Mouse (Mus musculus) heart, postnatal 10 days (tissue): Measurements from ENCODE around the gene Tmod1. TPM values are rescaled to one million over a fixed set of nuclear protein-coding genes. Genes with fewer than 3 reads are reported as not detected.

Experiments used
- DNase-seq, 2 experiments: peaks; one replicate each; pipeline ENCODE4 v3.0.0; 2021
- intact Hi-C: fragments of 180-260 bp; cut with DNase I; formaldehyde crosslinking; loops from one replicate; pipeline ENCODE4 v1.15.1; 2025
- total RNA-seq, 2 experiments: library from RNA; stranded (reverse); gene quantifications; 2 replicates each; pipeline ENCODE4 v1.2.3; 2021

Gene Tmod1
- total RNA-seq, 2 experiments from 2014 or later, result 263 to 279 TPM

DNA sequence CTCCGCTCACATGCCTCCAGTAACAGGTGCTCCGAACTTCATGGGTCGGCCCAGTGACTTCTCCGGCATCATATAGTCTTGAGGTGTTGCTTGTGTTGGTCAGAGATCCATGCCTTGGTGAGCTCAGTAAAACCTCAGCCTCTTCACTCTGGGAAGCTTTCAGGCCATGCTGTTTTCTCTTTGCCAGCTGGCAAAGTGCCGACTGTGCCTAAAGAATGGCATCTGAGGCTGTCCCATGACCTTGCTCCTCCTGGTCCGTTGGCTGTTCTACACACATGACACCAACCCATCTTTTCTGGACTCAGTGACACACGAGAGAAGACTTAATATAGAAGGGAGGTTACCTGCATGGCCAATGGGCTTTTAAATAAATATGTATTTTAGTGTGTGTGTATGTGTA is 9.7 kb downstream of the Tmod1 start:
- intact Hi-C loops, result no loop called here

GRCm38 (mm10) chr4:46053323-46054107 is 14.8 kb downstream of the Tmod1 start:
- intact Hi-C loops, result no loop called here
- DNase-seq, result no peak

More for the DNA sequence above, 9.7 kb downstream of the Tmod1 start:
- no peak for DNase-seq

DNA sequence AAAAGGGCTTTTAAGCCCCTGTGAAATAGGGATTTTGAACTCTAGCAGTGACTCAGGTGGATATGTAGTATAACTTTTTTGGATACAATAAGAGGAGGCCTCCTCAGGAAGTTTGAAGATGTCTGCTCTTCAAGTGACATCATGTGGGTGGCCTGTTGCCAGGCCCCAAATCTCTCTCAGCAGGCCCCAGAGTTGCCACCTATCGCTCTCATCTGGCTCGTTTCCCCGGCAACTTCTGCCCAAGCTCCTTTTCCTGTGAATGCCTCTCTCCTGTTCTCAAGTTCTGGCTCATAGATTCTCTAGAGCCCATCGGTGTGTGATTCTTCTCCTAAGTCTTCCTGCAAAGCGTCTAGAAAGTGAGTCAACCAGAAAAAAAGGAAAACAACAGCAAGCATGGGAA is 17.4 kb downstream of the Tmod1 start:
- intact Hi-C loops, result no loop called here
- no peak for DNase-seq

GRCm38 (mm10) chr4:46061259-46061962 is 22.7 kb downstream of the Tmod1 start:
- DNase-seq, result no peak
- intact Hi-C loops, result no loop called here

GRCm38 (mm10) chr4:46063841-46064240 is 25.1 kb downstream of the Tmod1 start:
- DNase-seq, result no peak
- intact Hi-C loops, result loop anchor here (2.0 kb wide), 1 partner anchor 23 kb away; no protein-coding TSS in a partner anchor

- intact Hi-C loops, result loop anchor here (2.0 kb wide), 1 partner anchor 23 kb away; no protein-coding TSS in a partner anchor
- DNase-seq, result peak; percentile 77
Observed at GRCm38 (mm10) chr4:46064263-46064662, 25.5 kb downstream of the Tmod1 start.

GRCm38 (mm10) chr4:46064961-46065360 is 26.2 kb downstream of the Tmod1 start:
- intact Hi-C loops, result loop anchor here (2.0 kb wide), 1 partner anchor 24 kb away; no protein-coding TSS in a partner anchor
- DNase-seq, result peak; percentile 76 to 83

DNA sequence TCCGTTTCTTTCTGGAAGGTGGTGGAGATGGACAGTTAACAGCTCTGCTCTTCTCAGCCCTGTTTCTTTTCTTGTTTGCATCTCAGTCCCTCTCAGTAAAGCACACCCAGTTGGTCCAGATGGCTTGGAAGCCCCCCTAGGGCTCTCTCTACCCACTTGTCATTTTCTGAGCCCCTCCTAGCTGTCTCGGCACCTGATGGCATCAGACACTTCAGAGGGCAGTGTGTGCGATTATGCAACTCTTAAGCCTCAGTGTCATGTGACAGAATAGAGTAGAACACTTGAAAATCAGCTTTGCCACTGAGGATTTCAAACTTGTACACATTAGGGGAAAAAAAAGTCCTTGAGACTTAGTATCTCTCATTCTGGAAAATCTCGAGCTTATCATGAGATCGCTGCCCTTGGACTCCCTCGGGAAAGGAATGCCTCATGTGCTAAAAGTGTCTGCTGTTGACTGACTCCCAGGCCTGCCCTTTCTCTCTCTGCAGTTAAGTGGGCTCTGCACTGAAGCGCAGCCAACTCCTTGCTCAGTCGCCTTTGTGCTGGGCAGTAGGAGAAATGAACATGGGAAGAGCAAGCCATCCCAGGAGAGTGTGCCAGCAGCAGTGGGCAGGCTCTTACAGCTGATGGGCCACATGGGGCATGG is 27.1 kb downstream of the Tmod1 start:
- intact Hi-C loops, result loop anchor here (2.0 kb wide), 1 partner anchor 25 kb away; no protein-coding TSS in a partner anchor
- DNase-seq, result peak; percentile 58 to 61

DNA sequence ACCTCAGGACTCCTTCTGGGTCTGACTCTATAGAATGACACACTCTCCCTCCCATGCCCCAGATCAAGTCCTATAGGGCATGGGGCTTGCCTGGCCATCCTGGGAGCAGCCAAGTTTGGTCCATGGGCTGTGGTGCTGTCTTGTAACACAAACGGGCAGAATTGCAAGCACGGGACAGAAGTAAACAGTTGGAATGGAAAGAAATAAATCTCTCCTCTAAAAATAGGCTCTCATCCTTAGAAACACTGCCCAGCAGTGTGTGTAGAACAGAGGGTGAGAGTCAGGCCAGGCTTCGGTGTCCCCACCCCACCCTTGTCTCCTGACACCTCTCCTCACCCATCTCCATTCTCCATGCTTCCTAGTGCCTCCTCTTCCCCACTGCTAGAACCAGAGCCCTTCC is 29.3 kb downstream of the Tmod1 start:
- intact Hi-C loops, result no loop called here
- DNase-seq, result no peak

DNA sequence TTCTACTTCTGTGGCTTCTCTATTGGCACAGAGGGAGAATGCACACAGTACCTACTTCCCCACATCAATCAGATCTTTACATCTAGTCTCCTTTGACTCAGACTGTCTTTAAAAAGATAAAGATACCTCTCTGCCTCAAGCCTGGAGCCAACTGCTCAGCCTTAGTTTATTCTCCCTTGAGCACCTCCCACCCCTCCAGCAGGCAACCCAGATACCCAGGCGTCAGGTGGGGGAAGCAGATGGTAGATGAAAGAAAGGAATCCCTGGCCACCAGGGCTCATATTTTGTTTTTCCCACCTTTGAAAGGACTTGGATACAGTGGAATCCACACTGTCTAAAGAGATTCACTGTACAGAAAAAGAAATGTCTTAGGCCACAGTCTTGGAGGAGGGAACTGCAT is 29.8 kb downstream of the Tmod1 start:
- intact Hi-C loops, result no loop called here
- no peak for DNase-seq

DNA sequence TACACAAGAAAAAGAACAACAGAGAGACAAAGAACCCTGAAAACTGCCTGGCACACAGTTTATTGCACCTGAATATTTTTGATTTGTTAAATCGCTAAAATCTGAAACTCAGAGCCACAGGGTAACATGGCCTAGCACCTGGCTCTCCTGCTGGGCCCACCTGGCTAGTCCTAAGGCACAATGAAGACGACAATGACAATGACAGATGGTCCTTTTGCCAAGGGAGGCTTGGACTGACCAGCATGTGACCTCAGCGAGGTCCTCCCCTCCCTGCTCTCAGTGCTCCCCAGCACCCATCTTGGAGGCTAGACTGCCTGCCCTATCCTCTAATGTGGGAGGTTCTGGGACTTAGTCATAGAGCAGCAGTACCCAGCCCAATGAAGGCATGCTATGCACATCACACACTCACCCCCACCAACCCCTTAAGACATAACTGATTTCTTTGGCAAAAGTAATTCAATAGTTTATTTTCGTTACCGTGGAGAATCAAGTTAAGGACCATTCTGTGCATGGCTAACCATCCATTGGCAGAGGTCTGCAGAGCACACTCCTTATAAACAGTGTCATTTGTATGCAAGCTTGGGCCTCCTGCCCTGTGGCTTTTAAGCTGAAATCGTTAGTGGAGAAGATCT is 31.2 kb downstream of the Tmod1 start:
- DNase-seq, result no peak
- intact Hi-C loops, result no loop called here

- DNase-seq, result no peak
- intact Hi-C loops, result no loop called here
Observed at GRCm38 (mm10) chr4:46072631-46073030, 33.9 kb downstream of the Tmod1 start.

DNA sequence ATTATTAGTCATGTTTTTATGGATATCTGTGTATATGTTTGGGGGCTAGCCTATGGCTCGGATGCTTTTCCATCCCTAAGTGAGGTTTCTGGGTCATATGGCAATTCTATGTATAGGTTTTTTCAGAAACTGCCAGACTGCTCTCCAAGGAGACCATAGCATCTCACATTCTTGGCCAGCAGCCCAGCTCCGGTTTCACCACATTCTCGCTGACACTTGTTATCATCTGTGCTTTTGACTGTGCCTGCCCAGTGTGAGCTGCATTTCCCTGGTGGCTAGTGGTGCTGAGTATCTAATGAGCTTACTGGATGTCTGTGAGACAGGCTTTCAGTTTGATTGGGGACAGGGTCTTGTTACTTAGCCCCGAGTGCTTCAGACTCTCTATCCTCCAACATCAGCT is 35.0 kb downstream of the Tmod1 start:
- intact Hi-C loops, result no loop called here
- DNase-seq, result peak; percentile 78 to 85

GRCm38 (mm10) chr4:46075664-46076063 is 36.9 kb downstream of the Tmod1 start:
- intact Hi-C loops, result no loop called here
- no peak for DNase-seq

- peak in 1 of 2 experiments; percentile 23 for DNase-seq
- intact Hi-C loops, result no loop called here
Observed at GRCm38 (mm10) chr4:46076892-46077291, 38.2 kb downstream of the Tmod1 start.

- DNase-seq, result no peak
- intact Hi-C loops, result no loop called here
Observed at GRCm38 (mm10) chr4:46080261-46080660, 41.5 kb downstream of the Tmod1 start.

GRCm38 (mm10) chr4:46082555-46082954 is 43.8 kb downstream of the Tmod1 start:
- intact Hi-C loops, result no loop called here
- DNase-seq, result no peak

DNA sequence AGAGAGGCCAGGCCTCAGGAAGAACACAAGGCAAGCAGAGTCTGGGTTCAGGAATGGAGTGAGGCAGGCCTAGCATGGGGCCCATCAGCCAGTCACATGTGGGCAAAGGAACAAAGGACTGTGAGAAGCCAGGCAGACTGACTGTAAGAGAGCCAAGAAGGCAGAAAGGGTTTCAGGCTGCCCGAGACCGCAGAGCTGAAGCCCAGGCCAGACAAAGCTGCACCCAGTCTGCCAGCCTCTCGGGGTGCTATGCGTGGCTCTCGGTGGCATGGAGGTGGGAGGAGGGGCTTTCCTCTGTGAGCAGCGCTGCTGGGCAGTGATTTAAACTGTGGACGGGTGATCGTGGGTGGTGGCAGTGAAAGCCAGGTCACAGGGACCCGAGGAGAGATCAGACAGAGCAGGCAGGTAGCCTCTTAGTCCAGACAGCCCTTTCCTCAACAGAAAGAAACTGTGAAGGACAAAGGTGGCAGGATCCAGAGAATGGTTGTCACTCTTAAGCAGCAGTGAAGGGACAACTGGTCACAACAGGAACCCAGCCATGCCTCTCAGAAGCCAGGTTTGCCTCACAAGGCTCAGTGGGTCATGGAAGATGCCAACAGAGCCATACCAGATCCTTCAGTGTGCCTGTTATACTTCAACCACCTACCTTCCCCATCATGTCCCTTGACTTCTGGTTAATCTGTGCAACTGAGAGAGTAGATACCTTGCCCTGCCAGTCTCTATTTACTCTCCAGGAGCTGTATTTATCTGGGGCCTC is 45.9 kb downstream of the Tmod1 start:
- no peak for DNase-seq
- intact Hi-C loops, result no loop called here

DNA sequence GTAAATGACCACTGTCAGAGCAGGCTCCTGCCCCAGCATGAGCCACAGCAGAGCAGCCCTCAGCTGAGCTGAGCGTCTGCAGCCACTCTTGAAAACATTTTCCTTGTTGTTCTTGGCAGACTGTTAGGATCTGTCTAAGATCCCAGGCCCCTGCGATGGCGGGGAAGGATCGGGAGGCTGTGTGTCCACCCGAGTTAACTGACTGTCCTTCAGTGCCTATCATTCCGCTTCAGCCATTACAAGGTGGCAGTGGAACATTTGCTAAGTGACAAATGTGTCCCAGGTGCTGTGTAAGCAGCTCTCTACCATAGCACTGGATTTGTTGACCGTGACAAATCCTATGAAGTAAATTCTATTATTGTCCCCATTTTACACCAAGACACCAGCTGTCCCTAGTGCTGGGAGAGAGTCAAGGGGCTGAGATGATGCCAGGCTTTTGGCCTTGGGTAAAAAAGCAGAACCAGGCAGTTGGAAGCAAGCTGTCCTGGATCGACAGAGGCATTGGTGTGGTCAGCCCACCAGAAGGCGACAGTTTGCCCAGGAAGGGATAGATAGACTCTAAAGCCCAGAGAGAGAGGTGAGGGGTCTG is 46.6 kb downstream of the Tmod1 start:
- intact Hi-C loops, result no loop called here
- DNase-seq, result no peak
